Mouse (Mus musculus) lung, embryonic 14.5 days (tissue): ENCODE results near the gene Scrn1. TPM values are rescaled to one million over a fixed set of nuclear protein-coding genes. Genes with fewer than 3 reads are reported as not detected.

Experiments
- ATAC-seq: fragments of 200-750 bp; cut with Nextera tagmentation; 2 replicates; pipeline ENCODE4 v1.8.0; 2017; ENCODE audit warnings: mild to moderate bottlenecking, moderate TSS enrichment, moderate library complexity; ENCODE audit not compliant: insufficient read depth
- DNase-seq: peaks from one replicate; pipeline ENCODE4 v3.0.0-alpha.2; 2015
- H3K27ac ChIP-seq: fragments of 300-500 bp; sonication (generic); 2 replicates; pipeline ENCODE4 v1.5.1; 2014; ENCODE audit warnings: low read depth, mild to moderate bottlenecking, moderate library complexity
- H3K27me3 ChIP-seq: fragments of 300-500 bp; sonication (generic); 2 replicates; pipeline ENCODE4 v1.6.1; 2014; ENCODE audit warnings: low read length, control low read depth; ENCODE audit not compliant: insufficient read depth
- H3K36me3 ChIP-seq: fragments of 300-500 bp; sonication (generic); 2 replicates; pipeline ENCODE4 v1.6.1; 2014; ENCODE audit warnings: control low read depth; ENCODE audit not compliant: insufficient read depth
- H3K4me1 ChIP-seq: fragments of 300-500 bp; sonication (generic); 2 replicates; pipeline ENCODE4 v1.6.1; 2014; ENCODE audit warnings: antibody characterized with exemption, control low read depth; ENCODE audit not compliant: insufficient read depth
- H3K4me2 ChIP-seq: fragments of 300-500 bp; sonication (generic); 2 replicates; pipeline ENCODE4 v1.6.1; 2014; ENCODE audit warnings: mild to moderate bottlenecking
- H3K4me3 ChIP-seq: fragments of 300-500 bp; sonication (generic); 2 replicates; pipeline ENCODE4 v1.5.1; 2014; ENCODE audit warnings: low read depth, low read length
- H3K9ac ChIP-seq: fragments of 300-500 bp; sonication (generic); 2 replicates; pipeline ENCODE4 v1.6.1; 2014
- H3K9me3 ChIP-seq: fragments of 300-500 bp; sonication (generic); 2 replicates; pipeline ENCODE4 v1.6.1; 2016; ENCODE audit warnings: low read depth, low read length, control low read depth
- CTCF ChIP-seq: IDR thresholded peaks from 2 replicates; pipeline ENCODE4 v1.5.1; 2016; ENCODE audit warnings: antibody characterized with exemption, low read depth
- WGBS: fragments of 180-500 bp; shearing (Covaris S2); extraction: QIAGEN DNeasy Blood & Tissue Kit; methylation state at CpG from one replicate; pipeline ENCODE4 v1.1.7; 2014; 5-methylcytosine and 5-hydroxymethylcytosine counted together
- polyA plus RNA-seq: library from polyadenylated mRNA; unstranded; fragments of >200 nt; fragmentation: Nextera tagmentation; extraction: Ambion mirVana; gene quantifications from 2 replicates; pipeline ENCODE4 v1.2.1, GENCODE M21; 2014

Gene Scrn1
- polyA plus RNA-seq, 1 experiment from 2014 or later, result 1.9 TPM

DNA sequence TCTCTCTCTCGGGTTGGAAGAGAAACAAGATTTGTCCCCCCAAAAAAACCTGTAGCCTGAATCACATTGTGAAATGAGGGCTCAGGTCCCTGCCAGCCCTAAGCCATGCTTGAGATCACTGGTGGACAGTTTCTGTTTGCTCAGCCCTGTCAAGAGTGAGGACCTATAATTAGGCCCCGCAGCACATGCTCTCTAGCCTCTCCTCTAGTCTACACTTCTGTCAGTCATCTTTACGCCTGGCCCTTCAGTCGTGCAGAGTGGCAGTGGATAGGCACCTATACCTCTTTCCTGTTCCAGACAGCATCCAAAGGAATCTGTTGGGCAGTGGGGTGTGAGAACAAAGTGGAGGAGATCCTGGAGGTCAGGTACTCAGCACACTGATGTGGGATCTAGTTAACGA, 58.5 kb downstream of the Scrn1 start:
- ATAC-seq, result peak; percentile 42
- H3K4me3 ChIP-seq, result no peak overlapping the region
- H3K27ac ChIP-seq, result peak overlapping the region; percentile 71

DNA sequence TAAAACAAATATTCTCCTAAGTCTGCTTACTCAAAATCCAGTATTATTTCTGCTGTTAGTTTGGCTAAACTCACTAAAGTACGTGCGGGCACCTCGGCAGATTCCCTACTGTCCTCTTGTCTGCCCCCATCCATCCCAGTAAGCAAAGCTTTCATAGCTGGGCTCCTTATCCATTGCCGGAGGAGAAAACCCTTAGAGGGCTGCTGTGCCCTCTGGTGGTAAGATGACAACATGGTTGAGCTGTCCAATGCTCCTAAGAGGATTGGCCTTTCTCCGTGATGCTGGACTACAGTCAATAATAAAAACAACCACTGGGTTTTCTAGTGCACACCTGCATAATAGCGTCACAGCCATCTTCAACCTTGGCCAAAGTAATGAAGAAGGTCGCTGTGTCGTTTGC, 59.3 kb downstream of the Scrn1 start:
- H3K4me3 ChIP-seq, result no peak overlapping the region
- TF ChIP-seq CTCF, result peak; percentile 84
- no peak overlapping the region for H3K4me2 ChIP-seq
- H3K36me3 ChIP-seq, result no peaks in the 10 kb centered on the region
- no peaks in the 10 kb centered on the region for H3K27me3 ChIP-seq
- WGBS, result 27% methylated on average over 8 of the region's 8 CpGs
- H3K4me1 ChIP-seq, result peaks cover 2% of the 10 kb centered on the region; the same call in 1 of the 2 replicates
- H3K27ac ChIP-seq, result no peak overlapping the region
- DNase-seq (peak; percentile 85), ATAC-seq (no peak)
- no peak overlapping the region for H3K9ac ChIP-seq
- H3K9me3 ChIP-seq, result no peaks in the 10 kb centered on the region

More for the DNA sequence above, 58.5 kb downstream of the Scrn1 start:
- no peaks in the 10 kb centered on the region for H3K36me3 ChIP-seq
- H3K4me2 ChIP-seq, result no peak overlapping the region
- TF ChIP-seq CTCF, result no peak
- H3K27me3 ChIP-seq, result no peaks in the 10 kb centered on the region
- no peak overlapping the region for H3K9ac ChIP-seq
- 44% methylated on average over 5 of the region's 5 CpGs for WGBS
- no peaks in the 10 kb centered on the region for H3K9me3 ChIP-seq
- DNase-seq, result no peak
- no peaks in the 10 kb centered on the region for H3K4me1 ChIP-seq

DNA sequence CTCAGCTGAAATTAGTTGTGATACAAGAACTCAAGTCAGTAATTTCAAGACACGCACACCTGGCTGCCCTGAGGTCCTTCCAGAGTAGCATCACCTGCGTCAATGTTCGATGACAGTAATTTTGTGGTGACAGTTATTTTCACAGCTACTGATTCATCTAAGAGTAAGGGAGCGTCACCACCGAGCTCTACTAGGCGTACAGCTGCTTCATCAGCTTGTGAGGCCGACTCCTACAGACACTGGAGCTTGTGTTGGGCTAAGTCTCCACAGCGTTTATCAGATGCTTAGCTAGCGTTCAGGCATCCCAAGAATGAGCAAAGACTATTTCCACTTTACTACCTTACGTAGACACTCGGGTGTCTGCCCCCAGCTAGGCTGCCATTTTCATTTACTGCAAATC, 60.0 kb downstream of the Scrn1 start:
- Histone ChIP-seq H3K9me3 (no peaks in the 10 kb centered on the region), H3K36me3 (no peaks in the 10 kb centered on the region), H3K9ac (no peak overlapping the region), H3K4me3 (no peak overlapping the region), H3K4me1 (peaks cover 2% of the 10 kb centered on the region; the same call in 1 of the 2 replicates), H3K27me3 (no peaks in the 10 kb centered on the region), H3K4me2 (no peak overlapping the region), H3K27ac (no peak overlapping the region)
- no peak for TF ChIP-seq CTCF
- DNase-seq (no peak), ATAC-seq (no peak)
- 66% methylated on average over 11 of the region's 11 CpGs for WGBS

DNA sequence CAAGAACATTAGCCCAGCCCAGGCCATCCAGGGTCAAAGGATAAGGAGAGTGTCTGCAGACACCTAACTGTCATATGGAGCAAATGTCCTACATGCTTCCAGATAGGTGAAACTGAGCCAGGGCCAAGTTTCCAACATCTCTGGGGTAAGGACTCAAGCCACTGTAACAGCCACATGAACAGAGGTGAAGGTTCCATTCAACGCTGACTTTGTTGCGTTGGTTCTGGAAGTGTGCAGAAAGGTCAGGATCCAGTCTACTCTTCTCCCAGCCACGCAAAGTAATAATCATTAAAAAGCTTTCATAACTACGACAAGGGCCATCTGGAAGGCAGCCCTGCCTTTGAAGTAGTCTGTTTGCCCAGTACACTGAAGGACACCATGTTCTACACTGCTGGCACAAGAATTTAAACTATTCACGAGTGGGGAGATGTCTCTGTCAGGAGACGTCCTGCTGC, 63.6 kb downstream of the Scrn1 start:
- no peaks in the 10 kb centered on the region for H3K36me3 ChIP-seq
- no peak overlapping the region for H3K9ac ChIP-seq
- H3K27ac ChIP-seq, result no peak overlapping the region
- DNase-seq (no peak), ATAC-seq (no peak)
- TF ChIP-seq CTCF, result no peak
- H3K9me3 ChIP-seq, result no peaks in the 10 kb centered on the region
- WGBS, result 34% methylated on average over 6 of the region's 6 CpGs
- H3K4me1 ChIP-seq, result peaks cover 2% of the 10 kb centered on the region; the same call in 1 of the 2 replicates
- no peak overlapping the region for H3K4me3 ChIP-seq
- no peaks in the 10 kb centered on the region for H3K27me3 ChIP-seq
- no peak overlapping the region for H3K4me2 ChIP-seq

DNA sequence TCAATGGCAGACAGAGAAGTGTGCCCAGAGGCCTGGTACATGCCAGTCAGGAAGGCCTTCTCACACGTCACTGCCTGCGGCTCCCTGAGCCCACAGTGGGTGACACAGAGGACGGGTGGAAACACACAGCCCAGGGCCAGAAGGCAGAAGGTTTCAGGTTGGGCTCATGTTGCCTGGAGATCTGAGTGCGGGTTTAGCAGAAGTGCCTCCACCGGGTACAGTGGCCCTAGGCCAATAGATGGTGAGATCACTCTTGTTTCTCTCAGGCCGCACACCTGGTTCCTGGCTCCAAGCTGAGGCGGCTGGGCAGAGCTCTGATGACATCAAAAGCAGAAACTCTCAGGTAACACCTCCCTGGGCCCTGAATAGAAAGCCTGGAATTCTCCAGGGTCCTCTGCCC, 70.1 kb downstream of the Scrn1 start:
- H3K4me3 ChIP-seq, result no peak overlapping the region
- TF ChIP-seq CTCF, result no peak
- H3K9ac ChIP-seq, result no peak overlapping the region
- H3K9me3 ChIP-seq, result no peaks in the 10 kb centered on the region
- 72% methylated on average over 7 of the region's 7 CpGs for WGBS
- H3K4me1 ChIP-seq, result no peaks in the 10 kb centered on the region
- ATAC-seq (no peak), DNase-seq (no peak)
- no peak overlapping the region for H3K4me2 ChIP-seq
- H3K27ac ChIP-seq, result no peak overlapping the region
- no peaks in the 10 kb centered on the region for H3K27me3 ChIP-seq
- no peaks in the 10 kb centered on the region for H3K36me3 ChIP-seq

DNA sequence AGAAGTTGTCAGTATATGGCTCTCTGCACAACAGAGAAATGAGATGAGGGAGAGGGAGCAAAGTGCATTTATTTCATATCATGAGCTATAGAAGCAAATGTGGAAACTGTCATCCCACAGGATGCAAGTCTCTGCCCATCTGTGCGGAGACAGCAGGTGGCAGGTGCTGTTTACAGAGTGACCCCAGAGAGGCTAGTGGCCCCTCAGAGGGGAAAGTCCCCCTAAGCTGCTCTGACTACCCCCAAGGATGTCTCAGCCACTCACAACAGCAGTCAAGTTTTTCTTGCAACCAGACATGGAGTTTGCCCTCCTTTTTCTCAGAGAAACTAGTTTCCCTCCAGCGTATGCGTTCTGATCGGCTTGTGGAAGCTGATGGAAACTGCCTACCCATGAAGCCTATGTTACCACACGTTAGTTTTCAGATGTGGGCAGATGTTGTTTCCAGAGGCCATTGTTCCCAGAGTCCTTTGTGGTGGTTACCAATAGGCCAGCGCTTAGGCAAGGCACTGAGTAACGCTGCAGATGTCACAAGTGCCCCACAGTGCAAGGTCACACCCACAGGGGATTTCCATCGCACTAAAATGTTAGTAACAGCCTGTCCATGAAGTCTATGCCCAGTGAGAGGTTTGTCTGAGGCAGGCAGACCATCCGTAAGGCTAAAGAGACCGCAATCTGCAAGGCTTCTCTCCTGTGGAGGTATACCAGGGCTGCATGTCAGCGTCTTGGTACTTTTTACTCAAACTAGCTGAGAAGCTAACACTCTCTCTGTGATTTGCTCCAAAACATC, 71.5 kb downstream of the Scrn1 start:
- WGBS, result 72% methylated on average over 11 of the region's 11 CpGs
- no peaks in the 10 kb centered on the region for H3K36me3 ChIP-seq

DNA sequence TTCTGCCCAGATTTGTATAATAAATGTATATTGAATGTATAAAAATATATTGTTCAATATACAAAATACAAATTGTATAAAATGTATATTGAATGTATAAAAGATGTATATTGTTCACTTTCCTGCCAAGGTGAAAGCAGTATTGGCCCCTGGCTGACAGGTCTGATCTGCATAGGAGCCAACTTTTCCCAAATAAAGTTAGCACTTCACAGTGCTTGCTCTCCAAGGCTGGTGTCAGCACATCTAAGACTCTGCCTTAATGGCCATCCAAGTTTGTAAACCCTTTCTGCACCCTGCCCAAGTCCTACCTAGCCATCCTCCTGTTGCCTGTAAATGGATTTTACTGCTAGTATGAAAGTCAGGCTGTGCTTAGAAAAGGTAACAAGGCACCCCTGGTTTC, 72.2 kb downstream of the Scrn1 start:
- Histone ChIP-seq H3K9ac (no peak overlapping the region), H3K4me2 (no peak overlapping the region), H3K4me1 (no peaks in the 10 kb centered on the region), H3K4me3 (no peak overlapping the region), H3K36me3 (no peaks in the 10 kb centered on the region), H3K27ac (no peak overlapping the region), H3K9me3 (no peaks in the 10 kb centered on the region), H3K27me3 (no peaks in the 10 kb centered on the region)
- TF ChIP-seq CTCF, result no peak
- no peak for DNase-seq
- ATAC-seq, result no peak

More for the DNA sequence above, 71.5 kb downstream of the Scrn1 start:
- Histone ChIP-seq H3K4me1 (no peaks in the 10 kb centered on the region), H3K4me2 (no peak overlapping the region), H3K9me3 (no peaks in the 10 kb centered on the region), H3K9ac (no peak overlapping the region), H3K27me3 (no peaks in the 10 kb centered on the region), H3K4me3 (no peak overlapping the region), H3K27ac (no peak overlapping the region)
- DNase-seq (no peak), ATAC-seq (no peak)
- TF ChIP-seq CTCF, result no peak
